Mouse (Mus musculus) brain, embryonic 14.5 days (tissue): ENCODE data around the gene Gal3st2c.
"Not testable (repeated sequence)": the region's sequence is repeated elsewhere in the genome, so short reads cannot be mapped to it uniquely, and the experiment has no call there.

Experiments used
- CTCF ChIP-seq: fragments of 200-500 bp; IDR thresholded peaks from 2 replicates; pipeline ENCODE4 v1.5.1; 2012; ENCODE audit warnings: inconsistent platforms, mild to moderate bottlenecking, moderate library complexity, borderline replicate concordance; ENCODE audit not compliant: insufficient read depth, insufficient read length; ENCODE audit errors: extremely low read depth
- POLR2A ChIP-seq: fragments of 200-500 bp; IDR thresholded peaks from 2 replicates; pipeline ENCODE4 v1.6.1; 2012; ENCODE audit warnings: mild to moderate bottlenecking, inconsistent platforms, borderline replicate concordance; ENCODE audit not compliant: poor library complexity, insufficient read depth, insufficient read length, severe bottlenecking; ENCODE audit errors: extremely low read depth

- not testable (repeated sequence) for TF ChIP-seq POLR2A, CTCF
Measured at GRCm38 (mm10) chr1:93978287-93978686, 12.0 kb upstream of the Gal3st2c start.
